Mouse (Mus musculus) left cerebral cortex, adult 6 months (tissue): ENCODE results near the gene Tshb. TPM values are rescaled to one million over a fixed set of nuclear protein-coding genes. Genes with fewer than 3 reads are reported as not detected.

Source experiments
- long read RNA-seq, 2 experiments: library from polyadenylated mRNA; unstranded; transcript quantifications; one replicate each; pipeline ENCODE4 v2.0.0; 2019 to 2020
- polyA plus RNA-seq: library from polyadenylated mRNA; unstranded; fragments of <200 nt; fragmentation: Nextera tagmentation; gene quantifications from 2 replicates; pipeline ENCODE4 v1.2.3, GENCODE M21; 2021

Gene Tshb
- polyA plus RNA-seq, result 0.05 and 0.33 TPM in 2 replicates
- long read RNA-seq, experiment 1, result 0 reads
- long read RNA-seq, experiment 2, result 0 reads

GRCm38 (mm10) chr3:102782618-102783017 lies at the start of gene Tshb:
TSS of gene Tshb (minus strand) at chr3:102782718.

GRCm38 (mm10) chr3:102734313-102735030 lies 48.0 kb downstream of the Tshb start, which contains the start of gene Tspan2:
TSS of gene Tspan2 (plus strand) at chr3:102734529.

Other genes starting within 250 kb of the Tshb start
- gene Tspan2, start 48.2 kb downstream of the Tshb start, polyA plus RNA-seq, result 29.6 and 51.7 TPM in 2 replicates
- gene Sycp1, start 153.4 kb upstream of the Tshb start, polyA plus RNA-seq, result not detected in 2 replicates
- not detected in 2 replicates for gene Nr1h5, start 181.4 kb upstream of the Tshb start, polyA plus RNA-seq
- 29.7 and 32.8 TPM in 2 replicates for gene Sike1, start 213.0 kb upstream of the Tshb start, polyA plus RNA-seq
- 103 and 136 TPM in 2 replicates for gene Csde1, start 237.7 kb upstream of the Tshb start, polyA plus RNA-seq